Mouse (Mus musculus) right cerebral cortex, postnatal 4 days (tissue): ENCODE measurements around the gene Nxf1.
"Not testable (repeated sequence)": the region's sequence is repeated elsewhere in the genome, so short reads cannot be mapped to it uniquely, and the experiment has no call there.

Experiments
- DNase-seq: peaks from one replicate; pipeline ENCODE4 v3.0.0-alpha.2; 2022

Nxf1 gene

DNA sequence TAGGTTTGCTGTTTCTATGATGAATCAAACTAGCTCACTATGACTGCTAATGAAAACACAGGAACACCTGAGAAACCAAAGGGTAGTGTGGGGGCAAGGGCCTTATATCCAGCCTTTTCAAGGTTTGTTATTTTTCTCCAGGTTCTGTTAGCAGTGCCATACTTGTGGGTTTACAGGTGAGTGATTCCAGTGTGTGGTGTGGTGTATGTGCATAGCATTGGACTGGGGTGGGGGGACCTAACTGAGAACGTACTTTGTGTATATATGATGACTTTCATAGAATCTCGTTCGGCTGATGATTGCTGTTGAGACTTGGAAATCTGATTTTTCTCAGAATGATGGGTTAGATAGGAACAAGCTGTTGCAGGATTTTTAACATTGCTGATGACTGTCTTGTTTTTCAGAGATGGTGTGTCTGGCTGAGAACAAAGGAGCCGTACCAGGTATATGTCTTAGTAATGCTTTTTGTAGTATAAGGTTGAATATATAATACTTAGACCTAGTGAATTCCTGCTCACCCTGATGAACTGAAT is 31.7 kb upstream of the Nxf1 start:
- DNase-seq: no peak

GRCm38 (mm10) chr19:8726609-8727390 is 30.1 kb upstream of the Nxf1 start:
- no peak for DNase-seq

DNA sequence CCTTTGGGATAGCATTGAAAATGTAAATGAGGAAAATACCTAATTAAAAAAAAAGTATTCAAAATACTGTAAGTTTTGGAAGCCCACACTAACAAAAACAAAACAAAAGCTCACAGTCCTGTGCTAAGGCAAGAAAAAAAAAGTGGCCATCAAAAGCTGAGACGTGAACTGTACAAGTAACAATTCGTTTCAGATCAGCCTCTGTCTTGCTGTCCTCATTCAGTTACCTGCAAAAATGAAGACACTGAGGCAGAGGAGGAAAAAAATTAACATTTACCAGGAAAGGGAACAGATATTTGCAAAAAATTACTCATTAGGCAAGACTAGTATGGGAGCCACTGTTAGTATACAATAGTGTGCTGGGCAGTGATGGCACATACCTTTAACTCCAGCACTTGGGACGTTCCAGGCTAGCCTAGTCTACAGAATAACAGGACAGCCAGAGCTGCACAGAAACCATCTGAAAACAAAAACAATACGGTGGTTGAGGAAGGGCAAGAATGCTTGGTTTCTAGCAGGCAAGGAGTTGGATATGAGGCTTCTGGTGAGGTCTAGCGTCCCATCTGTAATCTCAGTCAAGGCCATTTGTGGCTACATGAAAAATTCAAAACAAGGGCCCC is 29.3 kb upstream of the Nxf1 start:
- no peak for DNase-seq

- not testable (repeated sequence) for DNase-seq
Observed at GRCm38 (mm10) chr19:8728335-8729099, 28.4 kb upstream of the Nxf1 start.

DNA sequence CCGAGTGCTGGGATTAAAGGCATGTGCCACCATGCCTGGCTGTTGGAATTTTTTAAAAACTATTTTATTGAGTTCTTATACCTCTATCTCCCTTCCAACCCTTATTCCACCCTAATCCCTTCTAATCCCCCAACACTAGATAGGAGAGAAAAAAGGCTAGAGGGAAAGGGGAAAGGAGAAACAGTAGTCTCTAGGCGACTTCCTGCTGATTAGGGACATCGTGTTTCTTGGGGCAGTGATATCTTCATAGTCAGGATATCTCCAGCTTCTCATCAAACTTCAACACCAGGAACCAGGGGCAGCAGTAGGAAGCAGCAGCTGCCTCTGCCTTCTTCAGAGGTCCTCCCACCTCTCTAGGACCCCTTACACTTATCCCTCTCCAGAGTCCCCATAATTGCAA is 22.5 kb upstream of the Nxf1 start:
- DNase-seq: no peak

DNA sequence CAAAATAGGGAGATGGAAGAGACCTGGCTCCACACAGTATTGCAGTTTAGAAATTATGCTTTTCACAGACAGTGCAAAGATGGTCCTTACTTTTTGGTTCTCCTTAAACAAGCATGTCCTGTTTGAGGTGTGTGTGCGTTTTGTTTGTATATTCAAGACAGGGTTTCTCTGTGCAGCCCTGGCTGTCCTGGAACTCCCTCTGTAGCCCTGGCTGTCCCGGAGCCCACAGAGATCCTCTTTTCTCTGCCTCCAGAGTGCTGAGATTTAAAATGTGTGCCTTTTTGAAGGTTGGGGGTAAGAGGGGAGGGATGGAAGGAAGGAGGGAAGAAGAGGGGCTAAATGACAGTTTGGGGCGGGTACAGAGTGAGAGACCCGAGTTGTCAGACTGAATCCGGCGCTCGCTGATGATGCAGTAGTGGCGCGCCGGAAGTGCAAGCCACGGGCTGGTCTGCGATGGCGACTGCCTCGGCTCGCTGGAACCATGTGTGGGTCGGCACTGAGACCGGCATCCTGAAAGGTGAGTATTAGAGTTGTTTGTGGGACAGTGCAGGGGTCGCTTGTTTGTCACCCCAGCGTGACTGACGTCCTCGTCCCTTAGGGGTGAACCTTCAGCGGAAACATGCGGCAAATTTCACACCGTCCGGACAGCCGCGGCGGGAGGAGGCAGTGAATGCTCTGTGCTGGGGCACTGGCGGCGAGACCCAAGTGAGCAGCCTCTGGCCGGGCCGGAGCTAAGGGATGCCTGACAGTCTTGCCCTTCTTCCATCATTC is 21.3 kb upstream of the Nxf1 start, which contains the start of gene Wdr74:
Gene Wdr74 (plus strand): TSS at position 439 of the 771 bp plus-strand sequence.
- peak; percentile 92 for DNase-seq

- DNase-seq: no peak
Observed at GRCm38 (mm10) chr19:8736160-8736467, 20.8 kb upstream of the Nxf1 start.

DNA sequence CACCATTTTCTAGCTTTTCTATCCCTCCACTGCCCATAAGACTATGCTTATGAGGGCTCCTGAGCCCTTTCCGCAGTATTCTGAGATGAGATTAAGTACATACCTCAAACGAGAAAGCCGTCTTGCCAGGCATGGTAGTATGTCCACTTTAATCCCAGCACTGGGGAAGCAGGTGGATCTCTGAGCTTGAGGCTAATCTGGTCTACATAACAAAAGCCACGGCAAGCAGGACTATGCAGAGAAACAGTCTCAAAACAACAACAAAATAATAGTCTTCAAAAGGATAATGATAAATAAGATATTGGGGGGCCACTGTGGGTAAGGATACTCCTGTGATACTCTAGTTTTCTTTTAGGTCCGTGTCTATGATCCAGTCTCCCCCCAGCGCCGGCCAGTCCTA is 18.0 kb upstream of the Nxf1 start:
- no peak for DNase-seq

GRCm38 (mm10) chr19:8739646-8740045 is 17.2 kb upstream of the Nxf1 start:
- no peak for DNase-seq

DNA sequence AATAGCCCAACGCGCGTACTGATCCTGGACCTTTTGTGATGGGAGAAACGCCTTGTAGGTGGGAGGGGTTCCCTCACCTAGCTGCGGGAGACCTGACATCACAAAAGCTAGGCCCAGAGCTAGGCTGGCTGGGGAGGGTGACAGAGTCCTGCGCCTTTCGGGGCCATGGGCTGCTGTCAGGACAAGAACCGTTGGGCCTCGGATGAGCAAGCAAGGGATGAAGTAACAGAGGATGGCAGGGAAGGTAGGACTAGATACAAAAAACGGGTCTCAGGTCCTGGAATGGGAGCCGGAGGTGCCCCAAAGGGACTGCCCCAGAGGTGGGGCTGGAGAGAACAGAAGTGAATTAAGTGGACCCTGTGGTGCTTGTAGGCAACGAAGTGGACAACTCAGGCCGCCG is 16.3 kb upstream of the Nxf1 start, which contains the start of gene 1700092M07Rik:
Gene 1700092M07Rik (plus strand): TSS at position 116 of the 400 bp plus-strand sequence.
- DNase-seq: no peak

DNA sequence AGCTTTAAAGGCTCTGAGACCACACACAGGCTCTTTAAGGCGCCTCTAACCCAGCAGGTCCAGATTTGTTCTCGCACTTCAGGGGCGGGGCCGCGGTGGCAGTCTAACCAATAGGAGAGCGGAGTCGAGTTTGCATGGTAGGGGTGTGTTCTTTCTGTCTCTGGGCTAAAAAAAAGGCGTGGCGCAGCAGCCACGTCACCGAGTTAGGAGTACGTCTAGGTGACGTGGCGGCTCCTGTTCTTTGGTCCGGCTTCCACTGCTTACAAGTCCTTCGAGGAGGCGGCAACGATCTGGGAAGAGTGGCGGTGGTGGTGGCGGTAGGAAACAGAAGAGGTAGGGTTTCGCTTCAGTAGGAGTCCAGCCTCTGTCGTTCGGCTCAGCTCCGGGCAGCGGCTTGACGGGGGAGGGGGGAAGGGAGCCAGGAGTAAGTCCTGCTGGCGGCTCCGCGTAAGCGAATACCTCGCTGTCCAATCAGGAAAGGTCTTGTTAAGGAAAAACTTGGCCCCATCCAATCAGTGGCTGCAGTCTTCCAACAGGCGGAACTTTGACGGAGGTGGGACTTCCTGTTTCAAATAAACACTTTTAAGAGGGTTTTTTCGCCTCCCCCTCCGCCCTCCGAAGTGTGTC is 15.5 kb upstream of the Nxf1 start, which contains the start of gene Stx5a:
Gene Stx5a (plus strand): TSS at position 171 of the 627 bp plus-strand sequence.
- peak; percentile 88 for DNase-seq

DNA sequence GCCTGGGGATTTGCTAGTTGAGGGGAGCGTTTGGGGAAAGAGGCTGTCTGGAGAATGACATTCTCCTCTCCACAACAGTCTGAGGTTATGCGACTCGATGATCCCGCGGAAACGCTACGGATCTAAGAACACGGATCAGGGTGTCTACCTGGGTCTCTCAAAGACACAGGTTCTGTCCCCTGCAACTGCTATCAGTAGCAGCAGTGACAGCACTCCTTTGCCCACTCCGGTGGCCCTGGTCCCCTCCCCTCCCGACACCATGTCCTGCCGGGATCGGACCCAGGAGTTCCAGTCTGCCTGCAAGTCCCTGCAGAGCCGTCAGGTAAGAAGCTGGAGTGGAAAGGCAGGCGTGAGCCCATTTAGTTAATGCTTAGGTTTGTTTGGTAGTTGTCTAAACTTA is 14.7 kb upstream of the Nxf1 start:
- DNase-seq: no peak

DNA sequence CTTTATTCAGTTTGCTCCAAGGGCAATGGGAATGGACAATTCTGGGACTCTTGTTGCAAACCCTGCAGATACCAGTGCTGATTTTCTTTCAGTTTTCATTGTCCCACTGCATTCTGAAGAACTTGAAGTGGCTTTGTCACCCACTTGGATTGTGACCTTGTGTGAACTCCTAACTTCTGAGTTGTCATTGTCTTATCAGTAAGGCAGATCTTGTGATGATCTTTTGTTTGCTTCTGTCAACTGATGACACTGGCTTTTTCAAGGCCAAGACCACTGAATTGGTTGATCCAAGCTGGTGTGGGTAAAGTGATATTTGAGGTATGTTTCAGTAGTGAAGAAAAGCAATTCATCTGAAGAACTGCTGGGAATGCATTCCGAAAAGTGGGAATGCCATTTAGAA is 11.5 kb upstream of the Nxf1 start:
- DNase-seq: no peak

DNA sequence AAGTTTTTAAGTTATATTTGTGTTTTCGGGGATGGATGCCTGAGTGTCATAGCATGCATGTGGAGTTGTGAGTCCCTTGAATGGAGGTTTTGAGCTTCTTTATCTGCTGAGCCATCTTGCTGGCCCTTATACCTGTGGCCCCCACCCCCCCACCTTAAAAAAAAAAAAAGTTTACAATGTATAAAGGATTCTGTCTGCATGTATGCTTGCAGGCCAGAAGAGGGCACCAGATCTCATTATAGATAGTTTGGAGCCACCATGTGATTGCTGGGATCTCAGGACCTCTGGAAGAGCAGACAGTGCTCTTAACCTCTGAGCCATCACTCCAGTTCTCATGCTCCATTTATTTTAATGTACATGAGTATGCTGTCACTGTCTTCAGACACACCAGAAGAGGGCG is 9.5 kb upstream of the Nxf1 start:
- DNase-seq: no peak

GRCm38 (mm10) chr19:8755652-8756051 is 1.2 kb upstream of the Nxf1 start:
- no peak for DNase-seq

- no peak for DNase-seq
Observed at GRCm38 (mm10) chr19:8757471-8757998, 662 bp downstream of the Nxf1 start.

DNA sequence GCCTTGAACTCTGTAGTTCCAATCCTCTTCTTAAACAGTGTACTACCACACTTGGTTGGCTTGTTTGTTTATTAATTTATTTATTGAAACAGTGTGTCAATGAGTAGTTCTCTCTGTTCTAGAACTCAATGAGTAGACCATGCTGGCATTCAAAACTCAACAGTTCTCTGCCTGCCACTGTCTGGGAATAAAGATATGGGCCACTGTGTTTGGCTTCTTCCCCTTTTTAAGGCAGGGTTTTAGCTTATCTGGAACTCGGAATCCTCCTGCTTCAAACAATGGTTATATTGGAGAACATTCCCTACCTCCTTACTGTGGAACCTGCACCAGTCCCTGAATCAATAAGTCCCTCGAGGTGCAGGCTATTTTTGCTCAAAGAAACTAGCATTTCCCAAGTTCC is 2.0 kb downstream of the Nxf1 start:
- DNase-seq: no peak

DNA sequence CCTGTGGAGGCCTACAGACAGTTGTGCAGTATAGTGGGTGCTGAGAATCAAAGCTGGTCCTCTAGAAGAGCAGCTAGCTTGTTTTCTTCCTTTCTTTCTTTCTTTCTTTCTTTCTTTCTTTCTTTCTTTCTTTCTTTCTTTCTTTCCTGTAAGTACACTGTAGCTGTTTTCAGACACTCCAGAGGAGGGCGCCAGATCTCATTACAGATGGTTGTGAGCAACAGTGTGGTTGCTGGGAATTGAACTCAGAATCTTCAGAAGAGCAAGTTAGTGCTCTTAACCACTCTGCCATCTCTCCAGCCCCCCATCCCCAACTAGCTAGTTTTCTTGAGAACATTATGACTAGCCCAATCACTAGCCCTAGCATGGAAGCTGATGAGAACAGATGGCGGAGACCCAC is 3.9 kb downstream of the Nxf1 start:
- no peak for DNase-seq

GRCm38 (mm10) chr19:8763276-8763675 is 6.4 kb downstream of the Nxf1 start:
- DNase-seq: no peak

GRCm38 (mm10) chr19:8765562-8765961 is 8.7 kb downstream of the Nxf1 start:
- DNase-seq: no peak

DNA sequence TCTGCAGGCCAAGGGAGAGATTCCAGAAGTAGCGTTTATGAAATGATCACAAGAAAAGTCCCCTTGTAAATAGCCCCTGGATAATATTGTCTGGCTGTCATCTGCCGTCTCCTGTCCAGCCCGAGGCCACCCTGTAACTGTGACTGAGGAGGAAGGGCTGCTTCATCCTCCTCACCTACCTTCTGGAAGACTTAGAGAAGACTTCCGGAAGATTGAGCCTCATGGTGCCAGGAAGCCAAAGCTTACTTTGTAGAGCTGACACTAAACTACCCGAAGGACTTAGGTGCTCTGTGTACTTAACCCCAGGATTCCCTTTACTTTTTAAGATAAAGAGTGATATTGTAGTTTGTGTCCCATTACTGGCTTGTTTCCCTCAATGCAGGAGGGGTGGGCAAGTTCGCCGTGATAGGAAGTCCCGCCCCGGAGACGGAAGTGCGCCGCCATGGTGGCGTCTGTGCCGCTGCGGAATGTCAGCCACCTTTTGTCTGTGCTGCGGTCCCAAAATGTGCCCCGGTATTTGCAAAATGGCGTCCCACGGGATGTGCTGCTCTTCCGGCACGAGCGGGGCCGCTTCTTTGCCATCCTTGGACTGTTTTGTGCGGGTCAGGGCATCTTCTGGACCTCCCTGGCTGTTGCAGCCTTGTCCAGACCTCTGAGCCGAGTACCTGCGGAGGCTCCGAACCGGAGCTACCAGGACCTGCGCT is 13.8 kb downstream of the Nxf1 start, which contains the start of gene Tmem223:
Gene Tmem223 (plus strand): TSS at position 430 of the 704 bp plus-strand sequence.
- peak; percentile 79 for DNase-seq
